Mouse (Mus musculus): Measurements from ENCODE around the gene Grk6. TPM values are rescaled to one million over a fixed set of nuclear protein-coding genes. Genes with fewer than 3 reads are reported as not detected.

Gene Grk6
- 10 to 100 TPM; 64.0 to 68.0 TPM for total RNA-seq (2021)

- intact Hi-C loops (cut with DNase I), result loop anchor here (2.0 kb wide), 1 partner anchor 20 kb away; the partner anchor contains the start of gene Prr7
- DNase-seq (ENCODE audit: low spot score in 2 of 2), result peak; percentile 99 to 100
These were observed at the start of gene Grk6 for GRCm38 (mm10) chr13:55444937-55445315. Gene Grk6 (plus strand): TSS chr13:55445072.

GRCm38 (mm10) chr13:55398088-55398487, 46.8 kb upstream of the Grk6 start, which contains the start of gene Slc34a1:
Gene Slc34a1 (plus strand): TSS chr13:55398187.
- no peak for DNase-seq (ENCODE audit: low spot score in 2 of 2)
- intact Hi-C loops (cut with DNase I), result no loop called here

- no peak for DNase-seq (ENCODE audit: low spot score in 2 of 2)
- intact Hi-C loops (cut with DNase I), result loop anchor here (5.0 kb wide), 1 partner anchor 67 kb away; no protein-coding TSS in a partner anchor
These were observed 45.4 kb upstream of the Grk6 start for GRCm38 (mm10) chr13:55399300-55400038.

GRCm38 (mm10) chr13:55400039-55400346, 44.9 kb upstream of the Grk6 start:
- no peak for DNase-seq (ENCODE audit: low spot score in 2 of 2)
- intact Hi-C loops (cut with DNase I), result loop anchor here (5.0 kb wide), 1 partner anchor 68 kb away; no protein-coding TSS in a partner anchor

GRCm38 (mm10) chr13:55403266-55403665, 41.6 kb upstream of the Grk6 start:
- intact Hi-C loops (cut with DNase I), result loop anchor here (5.0 kb wide), 1 partner anchor 71 kb away; no protein-coding TSS in a partner anchor
- no peak for DNase-seq (ENCODE audit: low spot score in 2 of 2)

- DNase-seq (ENCODE audit: low spot score in 2 of 2), result peak; percentile 63 to 91
- intact Hi-C loops (cut with DNase I), result loop anchor here (2.0 to 5.0 kb wide), 2 partner anchors 67 to 72 kb away; no protein-coding TSS in a partner anchor
These were observed 40.7 kb upstream of the Grk6 start for GRCm38 (mm10) chr13:55403935-55404852.

- peak; percentile 75 to 86 for DNase-seq (ENCODE audit: low spot score in 2 of 2)
- intact Hi-C loops (cut with DNase I), result loop anchor here (1.0 to 5.0 kb wide), 4 partner anchors 66 to 132 kb away; partner anchors contain the start of gene Ddx41
These were observed 39.8 kb upstream of the Grk6 start for GRCm38 (mm10) chr13:55404853-55405782.

- intact Hi-C loops (cut with DNase I), result loop anchor here (1.0 to 5.0 kb wide), 3 partner anchors 65 to 131 kb away; partner anchors contain the start of gene Ddx41
- peak in 1 of 2 experiments; percentile 33 for DNase-seq (ENCODE audit: low spot score in 2 of 2)
These were observed 39.0 kb upstream of the Grk6 start for GRCm38 (mm10) chr13:55405783-55406390.

- intact Hi-C loops (cut with DNase I), result loop anchor here (5.0 kb wide), 1 partner anchor 130 kb away; the partner anchor contains the start of gene Ddx41
- DNase-seq (ENCODE audit: low spot score in 2 of 2), result no peak
These were observed 37.5 kb upstream of the Grk6 start for GRCm38 (mm10) chr13:55407341-55407740.

GRCm38 (mm10) chr13:55408546-55409120, 36.2 kb upstream of the Grk6 start:
- intact Hi-C loops (cut with DNase I), result loop anchor here (5.0 kb wide), 1 partner anchor 129 kb away; the partner anchor contains the start of gene Ddx41

GRCm38 (mm10) chr13:55411826-55412225, 33.0 kb upstream of the Grk6 start:
- no peak for DNase-seq (ENCODE audit: low spot score in 2 of 2)
- intact Hi-C loops (cut with DNase I), result no loop called here

More at GRCm38 (mm10) chr13:55408546-55409120, 36.2 kb upstream of the Grk6 start:
- DNase-seq (ENCODE audit: low spot score in 2 of 2), result no peak

- intact Hi-C loops (cut with DNase I), result no loop called here
- no peak for DNase-seq (ENCODE audit: low spot score in 2 of 2)
These were observed 32.1 kb upstream of the Grk6 start for GRCm38 (mm10) chr13:55412643-55413307.

- DNase-seq (ENCODE audit: low spot score in 2 of 2), result no peak
- intact Hi-C loops (cut with DNase I), result no loop called here
These were observed 31.5 kb upstream of the Grk6 start for GRCm38 (mm10) chr13:55413333-55413732.

- intact Hi-C loops (cut with DNase I), result no loop called here
- DNase-seq (ENCODE audit: low spot score in 2 of 2), result peak; percentile 72 to 93
These were observed 30.0 kb upstream of the Grk6 start, which contains the start of gene Pfn3 for GRCm38 (mm10) chr13:55414743-55415380. Gene Pfn3 (minus strand): TSS chr13:55415232.

- intact Hi-C loops (cut with DNase I), result loop anchor here (1.0 kb wide), 1 partner anchor 53 kb away; no protein-coding TSS in a partner anchor
- peak; percentile 83 to 87 for DNase-seq (ENCODE audit: low spot score in 2 of 2)
These were observed 26.9 kb upstream of the Grk6 start for GRCm38 (mm10) chr13:55418004-55418403.

- intact Hi-C loops (cut with DNase I), result no loop called here
- no peak for DNase-seq (ENCODE audit: low spot score in 2 of 2)
These were observed 25.7 kb upstream of the Grk6 start for GRCm38 (mm10) chr13:55419142-55419541.
